Mouse (Mus musculus): ENCODE data around the gene Prima1. TPM values are rescaled to one million over a fixed set of nuclear protein-coding genes. Genes with fewer than 3 reads are reported as not detected.

The Prima1 gene
- polyA plus RNA-seq, 1 experiment from 2014 or later, result 0.25 TPM

GRCm38 (mm10) chr12:103168892-103169291, 73.1 kb downstream of the Prima1 start:
- WGBS, result 81% methylated on average over 12 of the region's 12 CpGs
- no peak overlapping the region for H3K4me2 ChIP-seq (ENCODE audit: low read length)

GRCm38 (mm10) chr12:103164101-103165030, 77.6 kb downstream of the Prima1 start:
- no peaks in the 10 kb centered on the region for H3K9me3 ChIP-seq (ENCODE audit: control insufficient read depth, low read length)
- WGBS, result 28% methylated on average over 14 of the region's 14 CpGs
- H3K4me3 ChIP-seq (replicated peaks; ENCODE audit: low read length), result no peak overlapping the region
- ATAC-seq, result peak; percentile 62; the same call in 1 of the 2 replicates
- H3K4me1 ChIP-seq (replicated peaks; ENCODE audit: control insufficient read depth, insufficient read depth, low read length), result no peaks in the 10 kb centered on the region; the same call in 1 of the 2 replicates
- no peak overlapping the region for H3K27ac ChIP-seq (ENCODE audit: low read length)
- no peaks in the 10 kb centered on the region for H3K27me3 ChIP-seq (replicated peaks; ENCODE audit: control insufficient read depth, insufficient read depth, low read length)
- H3K9ac ChIP-seq (replicated peaks; ENCODE audit: low read depth, low read length), result no peak overlapping the region
- no peak overlapping the region for H3K4me2 ChIP-seq (ENCODE audit: low read length)
- peaks cover 10% of the 10 kb centered on the region for H3K36me3 ChIP-seq (ENCODE audit: control insufficient read depth, insufficient read depth)

More at GRCm38 (mm10) chr12:103168892-103169291, 73.1 kb downstream of the Prima1 start:
- Histone ChIP-seq H3K9ac (replicated peaks; ENCODE audit: low read depth, low read length) (no peak overlapping the region), H3K4me3 (replicated peaks; ENCODE audit: low read length) (no peak overlapping the region), H3K9me3 (ENCODE audit: control insufficient read depth, low read length) (no peaks in the 10 kb centered on the region), H3K36me3 (ENCODE audit: control insufficient read depth, insufficient read depth) (peaks cover 11% of the 10 kb centered on the region), H3K27me3 (replicated peaks; ENCODE audit: control insufficient read depth, insufficient read depth, low read length) (no peaks in the 10 kb centered on the region), H3K27ac (ENCODE audit: low read length) (no peak overlapping the region), H3K4me1 (replicated peaks; ENCODE audit: control insufficient read depth, insufficient read depth, low read length) (no peaks in the 10 kb centered on the region; the same call in 1 of the 2 replicates)
- no peak for ATAC-seq

GRCm38 (mm10) chr12:103163596-103163995, 78.4 kb downstream of the Prima1 start:
- Histone ChIP-seq H3K4me3 (replicated peaks; ENCODE audit: low read length) (no peak overlapping the region), H3K9ac (replicated peaks; ENCODE audit: low read depth, low read length) (no peak overlapping the region), H3K9me3 (ENCODE audit: control insufficient read depth, low read length) (no peaks in the 10 kb centered on the region), H3K27ac (ENCODE audit: low read length) (no peak overlapping the region), H3K4me2 (ENCODE audit: low read length) (no peak overlapping the region), H3K4me1 (replicated peaks; ENCODE audit: control insufficient read depth, insufficient read depth, low read length) (no peaks in the 10 kb centered on the region; the same call in 1 of the 2 replicates), H3K36me3 (ENCODE audit: control insufficient read depth, insufficient read depth) (peaks cover 13% of the 10 kb centered on the region), H3K27me3 (replicated peaks; ENCODE audit: control insufficient read depth, insufficient read depth, low read length) (no peaks in the 10 kb centered on the region)
- 75% methylated on average over 10 of the region's 10 CpGs for WGBS
- no peak for ATAC-seq

DNA sequence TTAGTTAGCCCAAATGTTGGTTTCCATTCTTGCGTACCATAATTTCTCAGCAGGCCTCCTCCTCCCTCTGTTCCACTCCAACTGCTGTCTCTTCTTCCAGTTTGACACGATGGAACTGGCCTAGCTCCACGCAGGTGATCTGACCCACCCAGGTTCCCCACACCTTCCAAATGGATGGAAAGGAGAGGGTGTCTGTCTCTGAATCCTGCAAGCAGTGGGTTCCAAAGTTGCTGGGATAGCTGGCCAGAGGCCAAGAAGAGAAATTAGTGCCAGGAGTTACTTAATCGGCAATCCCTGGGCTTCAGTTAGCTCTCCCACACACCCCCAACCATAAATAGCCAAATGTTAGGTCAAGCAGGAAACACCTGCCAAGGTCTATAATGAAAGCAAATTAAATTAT, 81.2 kb downstream of the Prima1 start:
- no peaks in the 10 kb centered on the region for H3K9me3 ChIP-seq (ENCODE audit: control insufficient read depth, low read length)
- H3K9ac ChIP-seq (replicated peaks; ENCODE audit: low read depth, low read length), result no peak overlapping the region
- no peak overlapping the region for H3K27ac ChIP-seq (ENCODE audit: low read length)
- WGBS, result 73% methylated on average over 4 of the region's 4 CpGs
- no peak for ATAC-seq
- no peak overlapping the region for H3K4me3 ChIP-seq (replicated peaks; ENCODE audit: low read length)
- H3K4me1 ChIP-seq (replicated peaks; ENCODE audit: control insufficient read depth, insufficient read depth, low read length), result peaks cover 12% of the 10 kb centered on the region
- peaks cover 15% of the 10 kb centered on the region for H3K36me3 ChIP-seq (ENCODE audit: control insufficient read depth, insufficient read depth)
- H3K4me2 ChIP-seq (ENCODE audit: low read length), result no peak overlapping the region
- H3K27me3 ChIP-seq (replicated peaks; ENCODE audit: control insufficient read depth, insufficient read depth, low read length), result no peaks in the 10 kb centered on the region

DNA sequence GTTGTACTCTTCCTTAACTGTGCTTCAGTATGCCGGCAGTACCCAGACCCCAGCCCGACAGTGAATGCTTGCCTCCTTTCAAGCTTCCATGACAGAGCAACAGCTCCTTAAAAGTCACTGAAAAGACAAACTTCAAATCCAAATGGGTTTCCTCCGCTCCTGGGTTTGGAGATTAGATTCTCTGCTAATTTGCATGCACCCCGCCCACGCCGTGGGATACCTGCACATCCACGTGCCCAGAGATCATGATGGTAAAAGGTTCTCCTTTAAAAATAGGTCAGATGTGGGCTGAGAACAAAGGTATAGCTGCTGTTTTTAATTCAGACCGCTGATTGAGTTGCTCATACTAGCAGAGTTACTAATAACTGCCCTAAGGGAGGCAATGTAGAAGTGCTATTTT, 82.9 kb downstream of the Prima1 start:
- no peak for ATAC-seq

DNA sequence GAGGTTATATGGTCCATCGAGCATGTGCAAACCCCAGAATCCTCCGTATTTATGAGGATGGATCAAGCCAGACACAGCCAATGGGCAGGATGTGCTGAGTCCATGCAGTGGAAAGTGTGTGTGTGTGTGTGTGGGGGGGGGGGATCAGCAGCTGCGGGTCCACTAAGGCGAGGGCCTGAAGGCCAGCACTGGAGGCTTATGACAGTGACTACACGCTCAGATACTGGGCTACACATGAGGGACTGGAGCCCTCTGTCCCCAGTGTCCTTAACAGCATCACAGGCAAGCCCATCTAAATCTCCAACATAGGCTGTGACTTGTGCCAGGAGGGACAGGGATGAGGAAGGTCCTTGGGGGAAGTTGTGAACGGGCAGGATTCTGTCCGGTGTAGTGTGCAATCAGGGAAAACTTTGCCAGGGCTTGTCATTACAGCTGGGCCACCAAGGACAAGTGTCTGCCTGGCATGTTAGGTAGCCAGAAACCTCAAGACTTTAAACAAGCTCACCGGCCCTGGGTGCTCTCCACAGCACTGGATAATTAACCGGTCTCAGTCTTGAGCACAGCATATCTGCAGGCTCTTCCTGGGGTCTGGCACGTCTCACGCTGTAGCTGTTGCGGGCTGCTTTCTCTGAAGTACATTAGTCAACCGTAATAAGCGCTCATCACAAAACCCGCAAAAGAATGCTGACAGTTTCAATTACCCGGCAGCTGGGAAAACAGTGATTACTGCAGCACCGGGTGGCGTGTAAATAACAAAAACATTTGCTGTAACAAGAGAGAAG, 84.6 kb downstream of the Prima1 start:
- Histone ChIP-seq H3K9me3 (ENCODE audit: control insufficient read depth, low read length) (no peaks in the 10 kb centered on the region), H3K9ac (replicated peaks; ENCODE audit: low read depth, low read length) (no peak overlapping the region), H3K27ac (ENCODE audit: low read length) (no peak overlapping the region), H3K27me3 (replicated peaks; ENCODE audit: control insufficient read depth, insufficient read depth, low read length) (no peaks in the 10 kb centered on the region), H3K4me2 (ENCODE audit: low read length) (no peak overlapping the region), H3K4me3 (replicated peaks; ENCODE audit: low read length) (no peak overlapping the region), H3K36me3 (ENCODE audit: control insufficient read depth, insufficient read depth) (peaks cover 13% of the 10 kb centered on the region), H3K4me1 (replicated peaks; ENCODE audit: control insufficient read depth, insufficient read depth, low read length) (peaks cover 12% of the 10 kb centered on the region)
- ATAC-seq, result peak; percentile 87
- WGBS, result 29% methylated on average over 18 of the region's 18 CpGs

More for the DNA sequence above, 82.9 kb downstream of the Prima1 start:
- H3K4me2 ChIP-seq (ENCODE audit: low read length), result no peak overlapping the region
- no peaks in the 10 kb centered on the region for H3K27me3 ChIP-seq (replicated peaks; ENCODE audit: control insufficient read depth, insufficient read depth, low read length)
- peaks cover 12% of the 10 kb centered on the region for H3K4me1 ChIP-seq (replicated peaks; ENCODE audit: control insufficient read depth, insufficient read depth, low read length)
- H3K27ac ChIP-seq (ENCODE audit: low read length), result no peak overlapping the region
- H3K36me3 ChIP-seq (ENCODE audit: control insufficient read depth, insufficient read depth), result peaks cover 18% of the 10 kb centered on the region
- no peak overlapping the region for H3K9ac ChIP-seq (replicated peaks; ENCODE audit: low read depth, low read length)
- WGBS, result 74% methylated on average over 8 of the region's 8 CpGs
- no peaks in the 10 kb centered on the region for H3K9me3 ChIP-seq (ENCODE audit: control insufficient read depth, low read length)
- H3K4me3 ChIP-seq (replicated peaks; ENCODE audit: low read length), result no peak overlapping the region

GRCm38 (mm10) chr12:103155406-103155805, 86.5 kb downstream of the Prima1 start:
- ATAC-seq, result no peak
- no peak overlapping the region for H3K27ac ChIP-seq (ENCODE audit: low read length)

DNA sequence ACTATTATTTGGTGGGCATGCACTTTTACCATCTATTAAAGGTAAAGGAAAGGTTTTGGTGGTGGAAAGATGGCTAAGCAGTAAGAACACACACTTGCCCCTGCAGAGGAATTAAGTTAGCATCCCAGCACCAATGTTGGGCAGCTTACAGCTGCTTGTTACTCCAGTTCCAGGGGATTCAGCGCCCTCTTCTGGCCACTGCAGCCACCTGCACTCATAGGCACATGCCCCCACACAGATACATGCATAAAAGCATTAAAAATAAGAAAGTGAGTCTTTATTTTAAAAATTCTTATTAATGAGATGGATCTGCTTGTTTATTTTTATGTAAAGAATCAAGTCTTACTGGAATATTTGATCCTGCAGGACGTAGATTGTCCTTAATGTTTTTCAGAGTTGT, 87.0 kb downstream of the Prima1 start:
- Histone ChIP-seq H3K4me2 (ENCODE audit: low read length) (no peak overlapping the region), H3K36me3 (ENCODE audit: control insufficient read depth, insufficient read depth) (peaks cover 7% of the 10 kb centered on the region), H3K9me3 (ENCODE audit: control insufficient read depth, low read length) (no peaks in the 10 kb centered on the region), H3K4me3 (replicated peaks; ENCODE audit: low read length) (no peak overlapping the region), H3K4me1 (replicated peaks; ENCODE audit: control insufficient read depth, insufficient read depth, low read length) (peaks cover 12% of the 10 kb centered on the region), H3K27me3 (replicated peaks; ENCODE audit: control insufficient read depth, insufficient read depth, low read length) (no peaks in the 10 kb centered on the region), H3K27ac (ENCODE audit: low read length) (no peak overlapping the region), H3K9ac (replicated peaks; ENCODE audit: low read depth, low read length) (no peak overlapping the region)
- no peak for ATAC-seq
- WGBS, result 64% methylated on average over 2 of the region's 2 CpGs

More at GRCm38 (mm10) chr12:103155406-103155805, 86.5 kb downstream of the Prima1 start:
- Histone ChIP-seq H3K4me2 (ENCODE audit: low read length) (no peak overlapping the region), H3K27me3 (replicated peaks; ENCODE audit: control insufficient read depth, insufficient read depth, low read length) (no peaks in the 10 kb centered on the region), H3K9me3 (ENCODE audit: control insufficient read depth, low read length) (no peaks in the 10 kb centered on the region), H3K4me1 (replicated peaks; ENCODE audit: control insufficient read depth, insufficient read depth, low read length) (peaks cover 12% of the 10 kb centered on the region), H3K36me3 (ENCODE audit: control insufficient read depth, insufficient read depth) (peaks cover 7% of the 10 kb centered on the region), H3K9ac (replicated peaks; ENCODE audit: low read depth, low read length) (no peak overlapping the region), H3K4me3 (replicated peaks; ENCODE audit: low read length) (no peak overlapping the region)
- 78% methylated on average over 3 of the region's 3 CpGs for WGBS

DNA sequence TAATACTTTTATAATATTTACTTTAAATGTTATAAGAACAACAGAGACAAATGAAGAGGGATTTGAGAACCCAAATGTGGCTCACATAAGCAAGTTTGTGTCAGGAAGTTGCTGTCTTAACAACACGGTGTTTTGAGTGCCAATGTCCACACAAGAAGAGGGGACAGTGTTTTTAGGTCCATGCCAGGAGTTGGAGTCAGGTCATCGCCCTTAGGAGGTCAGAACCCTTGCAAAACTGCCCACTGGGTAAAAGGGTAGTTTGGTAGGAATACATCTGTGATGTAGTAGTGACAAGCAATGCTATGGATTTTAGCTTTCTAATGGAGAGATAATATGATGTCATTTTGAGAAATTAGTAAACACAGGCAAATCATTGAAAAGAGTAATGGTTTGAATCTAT, 91.7 kb downstream of the Prima1 start:
- Histone ChIP-seq H3K4me1 (replicated peaks; ENCODE audit: control insufficient read depth, insufficient read depth, low read length) (no peaks in the 10 kb centered on the region), H3K4me3 (replicated peaks; ENCODE audit: low read length) (no peak overlapping the region), H3K36me3 (ENCODE audit: control insufficient read depth, insufficient read depth) (peaks cover 22% of the 10 kb centered on the region), H3K27me3 (replicated peaks; ENCODE audit: control insufficient read depth, insufficient read depth, low read length) (no peaks in the 10 kb centered on the region), H3K4me2 (ENCODE audit: low read length) (no peak overlapping the region), H3K9ac (replicated peaks; ENCODE audit: low read depth, low read length) (no peak overlapping the region), H3K9me3 (ENCODE audit: control insufficient read depth, low read length) (peaks cover 7% of the 10 kb centered on the region; the same call in 1 of the 2 replicates), H3K27ac (ENCODE audit: low read length) (no peak overlapping the region)
- ATAC-seq, result no peak
- 81% methylated on average over 2 of the region's 2 CpGs for WGBS

All from forebrain, embryonic 16.5 days (tissue).